ENCODE assay signal across 8 mouse cellular contexts in the genomic region with DNA sequence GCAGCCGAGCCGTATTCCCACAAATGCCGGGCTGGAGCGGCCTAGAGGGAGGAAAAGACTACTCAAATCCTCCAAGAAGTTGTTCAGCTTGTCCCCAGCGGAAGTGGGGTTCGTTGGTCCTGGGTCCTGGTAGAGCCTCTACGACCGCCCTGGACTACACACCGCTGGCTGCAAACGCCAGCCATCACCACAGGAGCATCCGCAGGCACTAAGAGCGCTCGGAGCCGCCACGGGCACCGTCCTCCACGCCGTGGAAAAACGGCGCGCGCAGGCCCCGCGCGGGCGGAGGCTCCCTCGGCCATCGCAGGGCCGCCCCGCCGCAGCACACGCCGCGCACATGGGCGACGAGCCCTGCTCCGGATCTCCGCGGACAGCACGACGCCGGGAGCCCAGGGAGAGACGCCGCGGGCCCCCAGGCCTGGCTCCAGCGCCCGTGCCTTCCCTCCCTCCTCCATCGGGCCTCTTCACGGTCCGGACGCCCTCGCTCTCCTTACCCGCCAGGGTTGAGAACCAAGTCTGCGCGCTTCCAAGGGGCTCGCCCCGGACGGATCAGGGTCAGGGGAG. TPM values are rescaled to one million over a fixed set of nuclear protein-coding genes. Genes with fewer than 3 reads are reported as not detected.
DNase-seq lines count a peak whose midpoint lies in the region; ATAC-seq and TF ChIP-seq lines count a peak whose summit lies in the region.

No protein-coding gene starts in this region.

- under 1% methylated on average over 58 of the region's 58 CpGs for WGBS in embryonic facial prominence, embryonic 10.5 days
- under 1% methylated on average over 57 of the region's 58 CpGs for WGBS in hindbrain, embryonic 14.5 days
- WGBS in liver, embryonic 16.5 days (ENCODE audit: insufficient replicate concordance), result under 1% methylated on average over 58 of the region's 58 CpGs
- WGBS in olfactory bulb, adult 2 months, result under 1% methylated on average over 58 of the region's 58 CpGs

- no peak for TF ChIP-seq CTCF in olfactory bulb, adult 2 months (IDR thresholded peaks at IDR 0.05; ENCODE audit: insufficient read depth, low read depth, low read length)

- no peak for TF ChIP-seq POLR2A in olfactory bulb, adult 2 months (IDR thresholded peaks at IDR 0.05; ENCODE audit: insufficient read depth, low read depth, low read length)

- H3K27ac ChIP-seq in embryonic facial prominence, embryonic 10.5 days (replicated peaks), result peak overlapping the region; percentile 99
- peak overlapping the region; percentile 99 for H3K27ac ChIP-seq in hindbrain, embryonic 14.5 days
- peak overlapping the region; percentile 97 for H3K27ac ChIP-seq in liver, embryonic 16.5 days (ENCODE audit: low read length)
- peak overlapping the region; percentile 91 for H3K27ac ChIP-seq in olfactory bulb, adult 2 months (ENCODE audit: insufficient read depth, low read depth, low read length)

- peak overlapping the region; percentile 97 for H3K4me3 ChIP-seq in embryonic facial prominence, embryonic 10.5 days
- H3K4me3 ChIP-seq in hindbrain, embryonic 14.5 days (replicated peaks; ENCODE audit: low read length), result peak overlapping the region; percentile 61
- H3K4me3 ChIP-seq in liver, embryonic 16.5 days (ENCODE audit: low read depth, low read length), result peak overlapping the region; percentile 96
- peak overlapping the region; percentile 80 for H3K4me3 ChIP-seq in olfactory bulb, adult 2 months (ENCODE audit: insufficient read depth, low read depth, low read length)

- peak overlapping the region; percentile 91 for H3K4me2 ChIP-seq in hindbrain, embryonic 14.5 days (replicated peaks)
- peak overlapping the region; percentile 85 for H3K4me2 ChIP-seq in liver, embryonic 16.5 days (ENCODE audit: low read depth, low read length)

- H3K9me3 ChIP-seq in embryonic facial prominence, embryonic 10.5 days, result no peaks in the 10 kb centered on the region
- H3K9me3 ChIP-seq in hindbrain, embryonic 14.5 days (ENCODE audit: control insufficient read depth, low read length), result no peaks in the 10 kb centered on the region
- H3K9me3 ChIP-seq in liver, embryonic 16.5 days (replicated peaks; ENCODE audit: control insufficient read depth, low read length), result no peaks in the 10 kb centered on the region

- peaks cover 27% of the 10 kb centered on the region for H3K4me1 ChIP-seq in embryonic facial prominence, embryonic 10.5 days
- H3K4me1 ChIP-seq in hindbrain, embryonic 14.5 days (replicated peaks; ENCODE audit: control insufficient read depth, insufficient read depth, low read length), result peaks cover 26% of the 10 kb centered on the region
- H3K4me1 ChIP-seq in liver, embryonic 16.5 days (ENCODE audit: control insufficient read depth, low read depth, low read length), result peaks cover 16% of the 10 kb centered on the region
- H3K4me1 ChIP-seq in olfactory bulb, adult 2 months (ENCODE audit: control insufficient read depth, insufficient read depth, low read length), result no peaks in the 10 kb centered on the region

- H3K9ac ChIP-seq in hindbrain, embryonic 14.5 days, result peak overlapping the region; percentile 99
- H3K9ac ChIP-seq in liver, embryonic 16.5 days (ENCODE audit: low read depth, low read length), result peak overlapping the region; percentile 97

- peak; percentile 16 for DNase-seq in embryo, embryonic 10 days (ENCODE audit: low spot score)
- DNase-seq in embryo, embryonic 9.5 days (ENCODE audit: extremely low spot score), result no peak
- peak; percentile 66 for DNase-seq in A20 (ENCODE audit: low read depth, low spot score)
- DNase-seq in embryonic facial prominence, embryonic 10.5 days (ENCODE audit: low spot score), result no peak
- DNase-seq in hindbrain, embryonic 14.5 days (ENCODE audit: low spot score), result peak; percentile 36
- DNase-seq in adrenal gland, postnatal 25 days, result no peak

- ATAC-seq in hindbrain, embryonic 14.5 days (ENCODE audit: low FRiP score), result peak; percentile 89
- peak; percentile 77 for ATAC-seq in liver, embryonic 16.5 days (ENCODE audit: low read depth)

- no peaks in the 10 kb centered on the region for H3K27me3 ChIP-seq in embryonic facial prominence, embryonic 10.5 days (replicated peaks; ENCODE audit: low read depth, poor library complexity, severe bottlenecking)
- no peaks in the 10 kb centered on the region for H3K27me3 ChIP-seq in hindbrain, embryonic 14.5 days (ENCODE audit: control insufficient read depth, insufficient read depth, low read length)
- no peaks in the 10 kb centered on the region for H3K27me3 ChIP-seq in liver, embryonic 16.5 days (ENCODE audit: control insufficient read depth, insufficient read depth, low read depth, low read length)

- peaks cover 20% of the 10 kb centered on the region for H3K36me3 ChIP-seq in embryonic facial prominence, embryonic 10.5 days (replicated peaks)
- H3K36me3 ChIP-seq in hindbrain, embryonic 14.5 days (replicated peaks; ENCODE audit: control insufficient read depth, insufficient read depth), result no peaks in the 10 kb centered on the region
- H3K36me3 ChIP-seq in liver, embryonic 16.5 days (ENCODE audit: control insufficient read depth, insufficient read depth), result no peaks in the 10 kb centered on the region

RNA-seq across cellular contexts. Expression of a gene that starts 0.4 kb away (rescaled TPM):
- polyA plus RNA-seq in embryonic facial prominence, embryonic 10.5 days (2016; fragmentation: Nextera tagmentation; extraction: Ambion mirVana), result 151 and 156 TPM in 2 replicates
- 144 and 148 TPM in 2 replicates for polyA plus RNA-seq in hindbrain, embryonic 14.5 days (2014; fragmentation: Nextera tagmentation; extraction: Ambion mirVana)
- polyA plus RNA-seq in liver, embryonic 16.5 days (2015; fragmentation: Nextera tagmentation; extraction: Ambion mirVana), result 28.2 and 33.8 TPM in 2 replicates
- polyA plus RNA-seq in olfactory bulb, adult 2 months (2012; ENCODE audit: insufficient read depth, insufficient read length, low replicate concordance, missing spikeins), result 168 and 641 TPM in 2 replicates
- 139 and 183 TPM in 2 replicates for total RNA-seq in adrenal gland, postnatal 25 days (2021)

Comparison
In these comparisons a context has a peak if more than half of its experiments do, and no peak if none do; other contexts are left out.
1. DNase-seq: peak in embryo, embryonic 10 days (single experiment), A20 (single experiment) and hindbrain, embryonic 14.5 days (single experiment); none in embryo, embryonic 9.5 days (single experiment), embryonic facial prominence, embryonic 10.5 days (single experiment) and adrenal gland, postnatal 25 days (single experiment).
2. Peak in every context shown above with its lines, with median percentiles within 50 percentile points of each other: H3K27ac ChIP-seq and H3K4me3 ChIP-seq.